8 mouse cellular contexts compared by ENCODE assay signal in genomic region chr1:38392928-38393327, GRCm38 (mm10).
DNase-seq lines count a peak whose midpoint lies in the region; ATAC-seq lines count a peak whose summit lies in the region.

No protein-coding gene starts in this region.

- no peak overlapping the region for H3K4me3 ChIP-seq in forebrain, embryonic 11.5 days (ENCODE audit: low read depth, low read length)
- H3K4me3 ChIP-seq in liver, embryonic 13.5 days (replicated peaks), result no peak overlapping the region

- H3K9me3 ChIP-seq in forebrain, embryonic 11.5 days (ENCODE audit: control insufficient read depth, low read length), result no peaks in the 10 kb centered on the region
- no peaks in the 10 kb centered on the region for H3K9me3 ChIP-seq in liver, embryonic 13.5 days (replicated peaks)

- H3K9ac ChIP-seq in forebrain, embryonic 11.5 days (ENCODE audit: low read length), result no peak overlapping the region
- H3K9ac ChIP-seq in liver, embryonic 13.5 days, result no peak overlapping the region

- H3K27me3 ChIP-seq in forebrain, embryonic 11.5 days (ENCODE audit: control insufficient read depth, insufficient read depth, low read length), result no peaks in the 10 kb centered on the region
- no peaks in the 10 kb centered on the region for H3K27me3 ChIP-seq in liver, embryonic 13.5 days

- no peaks in the 10 kb centered on the region for H3K36me3 ChIP-seq in forebrain, embryonic 11.5 days (ENCODE audit: control insufficient read depth, insufficient read depth, low read length)
- H3K36me3 ChIP-seq in liver, embryonic 13.5 days, result no peaks in the 10 kb centered on the region

- H3K4me1 ChIP-seq in forebrain, embryonic 11.5 days (replicated peaks; ENCODE audit: control insufficient read depth, insufficient read depth, low read length), result peaks cover 19% of the 10 kb centered on the region
- H3K4me1 ChIP-seq in liver, embryonic 13.5 days (replicated peaks), result no peaks in the 10 kb centered on the region

- no peak overlapping the region for H3K4me2 ChIP-seq in forebrain, embryonic 11.5 days (ENCODE audit: low read depth, low read length, severe bottlenecking)
- no peak overlapping the region for H3K4me2 ChIP-seq in liver, embryonic 13.5 days

- no peak for ATAC-seq in forebrain, embryonic 11.5 days (replicated peaks; ENCODE audit: low FRiP score)
- no peak for ATAC-seq in liver, embryonic 13.5 days (ENCODE audit: low read depth)
- ATAC-seq in erythroid progenitor cell, adult 5-6 weeks (replicated peaks; ENCODE audit: low FRiP score, poor library complexity, severe bottlenecking), result no peak

- DNase-seq in ovary, adult 18-20 months (ENCODE audit: low spot score), result peak; percentile 30
- no peak for DNase-seq in ovary, postnatal 10 days (ENCODE audit: low spot score)
- DNase-seq in adrenal gland, postnatal 36 days, result peak; percentile 77 to 84
- DNase-seq in forebrain, embryonic 11.5 days (ENCODE audit: low spot score), result peak; percentile 77
- peak; percentile 7 to 45 for DNase-seq in kidney, adult 8-10 months
- DNase-seq in liver, embryonic 13.5 days, result peak; percentile 18
- DNase-seq in right cerebral cortex, postnatal 14 days, result peak; percentile 76

- H3K27ac ChIP-seq in forebrain, embryonic 11.5 days (ENCODE audit: low read depth, low read length), result no peak overlapping the region
- H3K27ac ChIP-seq in liver, embryonic 13.5 days, result no peak overlapping the region

- 56% methylated on average over 2 of the region's 2 CpGs for WGBS in forebrain, embryonic 11.5 days
- WGBS in liver, embryonic 13.5 days (ENCODE audit: insufficient replicate concordance), result 33% methylated on average over 2 of the region's 2 CpGs
